Comparison of ENCODE assay signal across 25 mouse cellular contexts in the genomic region with DNA sequence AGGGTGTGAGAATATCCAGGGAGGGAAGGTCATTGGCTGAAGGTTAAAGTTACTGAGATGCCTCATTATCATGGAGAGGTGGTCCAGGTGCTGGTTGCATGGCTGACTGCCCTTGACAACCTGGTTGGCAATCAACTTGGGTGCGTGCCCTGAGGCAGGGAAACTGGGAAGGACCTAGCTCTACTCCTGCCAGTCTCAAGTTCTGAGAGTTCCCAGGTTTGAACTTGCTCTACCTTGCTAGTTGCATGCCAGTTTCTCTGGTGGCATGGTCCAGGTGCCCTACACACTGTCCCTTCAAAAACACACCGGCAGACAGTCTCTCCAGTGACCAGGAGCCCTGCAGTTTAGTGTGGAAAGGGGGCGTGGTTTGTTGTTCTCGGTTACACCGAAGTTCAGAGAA. TPM values are rescaled to one million over a fixed set of nuclear protein-coding genes. Genes with fewer than 3 reads are reported as not detected.
DNase-seq lines count a peak whose midpoint lies in the region; ATAC-seq and TF ChIP-seq lines count a peak whose summit lies in the region.
"Had no signal": no experiment of that assay in that cellular context is flagged by ENCODE, and none has a peak within 500 bp of the region (broad histone marks: within the 10 kb centered on the region; RNA-seq: fewer than 3 reads in every experiment).

No protein-coding gene starts in this region.

- TF ChIP-seq CTCF in intestine, postnatal 0 days (IDR thresholded peaks at IDR 0.05; ENCODE audit: low read depth): no peak
- TF ChIP-seq CTCF in lung, postnatal 0 days (IDR thresholded peaks at IDR 0.05): no peak

- H3K4me3 ChIP-seq in intestine, embryonic 14.5 days (ENCODE audit: low read depth, low read length): no peak overlapping the region
- no peak overlapping the region for H3K4me3 ChIP-seq in intestine, postnatal 0 days (ENCODE audit: low read depth, low read length)
- H3K4me3 ChIP-seq in lung, postnatal 0 days (ENCODE audit: low read depth, low read length): no peak overlapping the region
- H3K4me3 ChIP-seq: forebrain, embryonic 13.5 days; gastrocnemius, adult 2 months; heart, embryonic 10.5 days; hindbrain, embryonic 15.5 days; limb, embryonic 10.5 days; midbrain, embryonic 12.5 days had no signal

- no peak overlapping the region for H3K4me2 ChIP-seq in intestine, embryonic 14.5 days (ENCODE audit: low read length)
- H3K4me2 ChIP-seq in intestine, postnatal 0 days (replicated peaks; ENCODE audit: low read depth): no peak overlapping the region
- no peak overlapping the region for H3K4me2 ChIP-seq in lung, postnatal 0 days (replicated peaks; ENCODE audit: low read depth, low read length)
- H3K4me2 ChIP-seq: forebrain, embryonic 13.5 days; hindbrain, embryonic 15.5 days; midbrain, embryonic 12.5 days had no signal

- no peak overlapping the region for H3K9ac ChIP-seq in intestine, embryonic 14.5 days (ENCODE audit: low read length)
- H3K9ac ChIP-seq in intestine, postnatal 0 days (ENCODE audit: low read depth, low read length): no peak overlapping the region
- H3K9ac ChIP-seq in lung, postnatal 0 days (replicated peaks; ENCODE audit: low read depth): no peak overlapping the region
- H3K9ac ChIP-seq: forebrain, embryonic 13.5 days; hindbrain, embryonic 15.5 days; liver, postnatal 0 days; midbrain, embryonic 12.5 days had no signal

- no peaks in the 10 kb centered on the region for H3K36me3 ChIP-seq in intestine, embryonic 14.5 days (ENCODE audit: control insufficient read depth, insufficient read depth, low read length)
- no peaks in the 10 kb centered on the region for H3K36me3 ChIP-seq in intestine, postnatal 0 days (ENCODE audit: control insufficient read depth, insufficient read depth)
- H3K36me3 ChIP-seq in lung, postnatal 0 days (ENCODE audit: insufficient read depth, low read length): no peaks in the 10 kb centered on the region
- H3K36me3 ChIP-seq: G1E; heart, embryonic 10.5 days; hindbrain, embryonic 15.5 days; limb, embryonic 10.5 days; midbrain, embryonic 12.5 days had no signal

- no peak for TF ChIP-seq EP300 in lung, postnatal 0 days (IDR thresholded peaks at IDR 0.05)

- H3K27ac ChIP-seq in intestine, embryonic 14.5 days (ENCODE audit: low read depth): no peak overlapping the region
- H3K27ac ChIP-seq in intestine, postnatal 0 days (ENCODE audit: low read depth, low read length): no peak overlapping the region
- H3K27ac ChIP-seq in lung, postnatal 0 days (ENCODE audit: low read length): no peak overlapping the region
- H3K27ac ChIP-seq: forebrain, embryonic 13.5 days; gastrocnemius, adult 2 months; heart, embryonic 10.5 days; hindbrain, embryonic 15.5 days; limb, embryonic 10.5 days; midbrain, embryonic 12.5 days had no signal

- H3K9me3 ChIP-seq in intestine, embryonic 14.5 days (ENCODE audit: control insufficient read depth, low read length): no peaks in the 10 kb centered on the region
- H3K9me3 ChIP-seq in intestine, postnatal 0 days (ENCODE audit: control insufficient read depth): no peaks in the 10 kb centered on the region
- H3K9me3 ChIP-seq in lung, postnatal 0 days (ENCODE audit: low read length): no peaks in the 10 kb centered on the region
- H3K9me3 ChIP-seq: forebrain, embryonic 13.5 days; G1E; heart, embryonic 10.5 days; hindbrain, embryonic 15.5 days; limb, embryonic 10.5 days; midbrain, embryonic 12.5 days had no signal

- DNase-seq in intestine, embryonic 14.5 days (ENCODE audit: low spot score): peak; percentile 36
- DNase-seq in kidney, adult 18-20 months: peak; percentile 55
- DNase-seq in kidney, adult 9 months: peak; percentile 61
- DNase-seq in kidney, postnatal 25 days: peak; percentile 62 to 83
- no peak for DNase-seq in lung, postnatal 0 days (ENCODE audit: low spot score)
- no peak for DNase-seq in ovary, postnatal 14 days (ENCODE audit: low spot score)
- DNase-seq: adrenal gland, adult 8-10 months; cerebellum, adult 11-12 months; gastrocnemius, adult 2 months; heart, postnatal 4 days; liver; liver, postnatal 0 days; lung, postnatal 10 days; right cerebral cortex, postnatal 14 days; spleen, adult 18-20 months; thymus, postnatal 14 days had no signal

- no peaks in the 10 kb centered on the region; the same call in 1 of the 2 replicates for H3K4me1 ChIP-seq in intestine, embryonic 14.5 days (replicated peaks; ENCODE audit: control insufficient read depth, insufficient read depth, low read length)
- H3K4me1 ChIP-seq in intestine, postnatal 0 days (replicated peaks; ENCODE audit: control insufficient read depth, insufficient read depth, low read length): 0 out of 2 replicates have a peak, but pooled peaks cover 5% of the 10 kb centered on the region
- H3K4me1 ChIP-seq in lung, postnatal 0 days (ENCODE audit: insufficient read depth, low read depth, low read length): no peaks in the 10 kb centered on the region
- H3K4me1 ChIP-seq: forebrain, embryonic 13.5 days; heart, embryonic 10.5 days; limb, embryonic 10.5 days; midbrain, embryonic 12.5 days had no signal

- ATAC-seq in intestine, embryonic 14.5 days (replicated peaks; ENCODE audit: low FRiP score, low TSS enrichment, low read depth): no peak
- no peak for ATAC-seq in intestine, postnatal 0 days
- no peak for ATAC-seq in lung, postnatal 0 days
- ATAC-seq: forebrain, embryonic 13.5 days; liver, postnatal 0 days; Patski had no signal

- H3K27me3 ChIP-seq in intestine, embryonic 14.5 days (replicated peaks; ENCODE audit: control insufficient read depth, insufficient read depth, low read length): no peaks in the 10 kb centered on the region
- H3K27me3 ChIP-seq in intestine, postnatal 0 days (replicated peaks; ENCODE audit: control insufficient read depth, insufficient read depth, low read length): no peaks in the 10 kb centered on the region
- H3K27me3 ChIP-seq in lung, postnatal 0 days (replicated peaks; ENCODE audit: insufficient read depth, low read length): no peaks in the 10 kb centered on the region
- H3K27me3 ChIP-seq: CH12.LX; forebrain, embryonic 13.5 days; hindbrain, embryonic 15.5 days; midbrain, embryonic 12.5 days; Patski had no signal

- 75% methylated on average over 5 of the region's 5 CpGs for WGBS in intestine, embryonic 14.5 days
- WGBS in intestine, postnatal 0 days: 53% methylated on average over 5 of the region's 5 CpGs
- 70% methylated on average over 5 of the region's 5 CpGs for WGBS in lung, postnatal 0 days

RNA-seq across cellular contexts. Expression of a gene that starts 7.0 kb away (rescaled TPM):
- polyA plus RNA-seq in intestine, embryonic 14.5 days (2014; fragmentation: Nextera tagmentation; extraction: Ambion mirVana): 11.7 and 12.0 TPM in 2 replicates
- polyA plus RNA-seq in intestine, postnatal 0 days (2015; fragmentation: Nextera tagmentation; extraction: Ambion mirVana): 28.7 and 30.7 TPM in 2 replicates
- polyA plus RNA-seq in lung, postnatal 0 days (2015; fragmentation: Nextera tagmentation; extraction: Ambion mirVana): 6.8 and 8.6 TPM in 2 replicates
- polyA plus RNA-seq: forebrain, embryonic 13.5 days; G1E had no signal

Comparison
In these comparisons a context has a peak if more than half of its experiments do, and no peak if none do; other contexts are left out.
1. DNase-seq: peak in intestine, embryonic 14.5 days (single experiment), kidney, adult 18-20 months (single experiment), kidney, adult 9 months (single experiment) and kidney, postnatal 25 days (2 of 2); none in lung, postnatal 0 days (single experiment) and ovary, postnatal 14 days (single experiment).